Mouse (Mus musculus) kidney, postnatal 14 days (tissue): ENCODE measurements at regions not wholly inside any gene's neighbourhood (a gene's known extent, or its start where the extent isn't known, plus 50 kb on each side); places are given as distances from the start of the nearest gene placed in this dataset.

Source experiments
- DNase-seq: peaks from one replicate; pipeline ENCODE4 v3.0.0; 2022; ENCODE audit warnings: mixed read lengths

GRCm38 (mm10) chr12:30510861-30511260 is 73.4 kb upstream of the Tmem18 start:
- no peak for DNase-seq

- DNase-seq, result no peak
These were observed 100.9 kb upstream of the Tmem18 start for GRCm38 (mm10) chr12:30483370-30483769.

GRCm38 (mm10) chr12:30473473-30473815 is 100.3 kb upstream of the Sntg2 start:
- DNase-seq, result no peak

- DNase-seq, result no peak
These were observed 99.7 kb upstream of the Sntg2 start for GRCm38 (mm10) chr12:30472743-30473472.

- DNase-seq, result no peak
These were observed 94.0 kb upstream of the Sntg2 start for GRCm38 (mm10) chr12:30467186-30467585.

- DNase-seq, result peak; percentile 5
These were observed 77.4 kb upstream of the Sntg2 start for GRCm38 (mm10) chr12:30450614-30451013.

GRCm38 (mm10) chr12:30434892-30435291 is 61.7 kb upstream of the Sntg2 start:
- no peak for DNase-seq

- no peak for DNase-seq
These were observed 59.7 kb upstream of the Sntg2 start for GRCm38 (mm10) chr12:30432861-30433260.

GRCm38 (mm10) chr12:30430641-30431040 is 57.5 kb upstream of the Sntg2 start:
- DNase-seq, result no peak

- DNase-seq, result peak; percentile 29
These were observed 52.1 kb upstream of the Sntg2 start for GRCm38 (mm10) chr12:30425301-30425700.
